Mouse (Mus musculus) G1E (cell line): Measurements from ENCODE around the gene Ikzf3.

Source experiments
- CTCF ChIP-seq: IDR thresholded peaks from 2 replicates; pipeline ENCODE4 v1.5.1; 2012; ENCODE audit warnings: low read depth, low read length, inconsistent platforms, mixed read lengths
- TAL1 ChIP-seq: conservative IDR thresholded peaks from 2 replicates; pipeline ENCODE4 v1.6.1; 2012; ENCODE audit warnings: low read depth, low read length, inconsistent platforms, mixed read lengths

DNA sequence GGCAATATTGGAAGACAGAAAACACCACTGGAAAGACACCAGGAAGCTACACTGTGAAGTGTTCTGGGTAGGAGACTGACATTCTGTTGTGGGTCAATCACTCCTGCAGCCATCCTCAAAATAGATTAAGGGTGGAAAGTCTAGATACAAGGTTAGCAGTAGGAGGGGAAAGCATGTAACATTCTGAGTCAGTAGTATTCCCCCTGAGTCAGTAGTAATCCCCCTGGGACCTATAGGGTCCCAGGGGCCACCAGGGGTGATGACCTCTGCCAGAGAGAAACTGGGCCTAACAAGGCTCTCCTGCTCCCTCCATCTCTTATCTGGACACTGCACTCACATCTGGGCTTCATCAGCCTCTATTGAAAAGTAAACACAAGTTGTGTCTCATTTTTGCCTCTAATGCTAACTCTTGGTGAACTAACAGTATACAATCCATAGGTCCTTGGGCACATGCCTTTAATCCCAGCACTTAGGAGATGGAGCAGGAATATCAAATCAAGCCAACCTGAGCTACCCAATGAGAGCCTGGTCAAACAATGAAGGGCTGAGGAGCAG, 8.3 kb downstream of the Ikzf3 start:
- TF ChIP-seq TAL1 (no peak), CTCF (no peak)
